Mouse (Mus musculus) midbrain, embryonic 14.5 days (tissue): ENCODE results near the gene Myg1. TPM values are rescaled to one million over a fixed set of nuclear protein-coding genes. Genes with fewer than 3 reads are reported as not detected.

Experiments used
- ATAC-seq: fragments of 200-750 bp; cut with Nextera tagmentation; 2 replicates; pipeline ENCODE4 v1.8.0; 2017; ENCODE audit warnings: moderate number of reproducible peaks, moderate library complexity; ENCODE audit not compliant: low FRiP score, low TSS enrichment
- DNase-seq: peaks from one replicate; pipeline ENCODE4 v3.0.0-alpha.2; 2015
- H3K27ac ChIP-seq: fragments of 300-500 bp; sonication (generic); replicated peaks from 2 replicates; pipeline ENCODE4 v1.5.1; 2014; ENCODE audit warnings: mild to moderate bottlenecking, low read depth, low read length, moderate library complexity
- H3K27me3 ChIP-seq: fragments of 300-500 bp; sonication (generic); 2 replicates; pipeline ENCODE4 v1.6.1; 2014; ENCODE audit warnings: low read length, control low read depth, mixed read lengths; ENCODE audit not compliant: control insufficient read depth, insufficient read depth
- H3K36me3 ChIP-seq: fragments of 300-500 bp; sonication (generic); 2 replicates; pipeline ENCODE4 v1.6.1; 2014; ENCODE audit warnings: low read length, control low read depth; ENCODE audit not compliant: control insufficient read depth, insufficient read depth
- H3K4me1 ChIP-seq: fragments of 300-500 bp; sonication (generic); 2 replicates; pipeline ENCODE4 v1.6.1; 2014; ENCODE audit warnings: mild to moderate bottlenecking, antibody characterized with exemption, low read length, control low read depth; ENCODE audit not compliant: control insufficient read depth, insufficient read depth
- H3K4me2 ChIP-seq: fragments of 300-500 bp; sonication (generic); 2 replicates; pipeline ENCODE4 v1.6.1; 2014; ENCODE audit warnings: mild to moderate bottlenecking, low read length, moderate library complexity
- H3K4me3 ChIP-seq: fragments of 300-500 bp; sonication (generic); replicated peaks from 2 replicates; pipeline ENCODE4 v1.5.1; 2014; ENCODE audit warnings: low read depth, low read length
- H3K9ac ChIP-seq: fragments of 300-500 bp; sonication (generic); replicated peaks from 2 replicates; pipeline ENCODE4 v1.6.1; 2014; ENCODE audit warnings: mild to moderate bottlenecking, low read length, moderate library complexity
- H3K9me3 ChIP-seq: fragments of 300-500 bp; sonication (generic); 2 replicates; pipeline ENCODE4 v1.6.1; 2016; ENCODE audit warnings: low read length, control low read depth, mixed read lengths; ENCODE audit not compliant: control insufficient read depth
- WGBS: fragments of 180-500 bp; shearing (Covaris S2); extraction: QIAGEN DNeasy Blood & Tissue Kit; methylation state at CpG from one replicate; pipeline ENCODE4 v1.1.7; 2014; 5-methylcytosine and 5-hydroxymethylcytosine counted together
- polyA plus RNA-seq: library from polyadenylated mRNA; unstranded; fragments of >200 nt; fragmentation: Nextera tagmentation; extraction: Ambion mirVana; gene quantifications from 2 replicates; pipeline ENCODE4 v1.2.1, GENCODE M21; 2014

The Myg1 gene
- polyA plus RNA-seq, 1 experiment from 2014 or later, result 80.4 TPM

DNA sequence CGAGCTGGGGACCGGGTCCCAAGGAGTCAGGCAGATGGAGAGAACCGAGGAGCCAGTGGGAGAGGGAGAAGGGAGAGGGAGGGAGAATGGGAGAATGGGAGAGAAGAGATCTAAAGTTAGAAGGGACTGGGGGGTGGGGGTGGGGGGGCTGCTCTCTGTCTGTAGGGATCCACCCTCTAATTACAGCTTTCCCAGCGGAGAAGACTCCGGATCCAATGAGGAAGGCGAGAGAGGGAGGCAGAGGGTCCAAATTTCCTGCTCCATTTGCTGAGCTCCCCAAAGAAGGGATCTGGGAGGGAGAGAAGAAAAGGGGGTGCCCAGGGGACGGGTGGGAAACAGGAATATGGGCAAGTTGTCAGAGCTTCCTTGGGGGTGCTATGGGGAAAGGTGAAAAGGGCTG is 34.7 kb downstream of the Myg1 start:
- WGBS, result 6% methylated on average over 7 of the region's 7 CpGs
- Histone ChIP-seq H3K27ac (no peak overlapping the region), H3K36me3 (no peaks in the 10 kb centered on the region), H3K9me3 (no peaks in the 10 kb centered on the region), H3K4me1 (0 out of 2 replicates have a peak, but pooled peaks cover 5% of the 10 kb centered on the region), H3K27me3 (peaks cover 5% of the 10 kb centered on the region; the same call in 1 of the 2 replicates), H3K4me3 (peak overlapping the region; percentile 24; the same call in 1 of the 2 replicates), H3K9ac (no peak overlapping the region), H3K4me2 (peak overlapping the region; percentile 43)
- DNase-seq (no peak), ATAC-seq (no peak)

DNA sequence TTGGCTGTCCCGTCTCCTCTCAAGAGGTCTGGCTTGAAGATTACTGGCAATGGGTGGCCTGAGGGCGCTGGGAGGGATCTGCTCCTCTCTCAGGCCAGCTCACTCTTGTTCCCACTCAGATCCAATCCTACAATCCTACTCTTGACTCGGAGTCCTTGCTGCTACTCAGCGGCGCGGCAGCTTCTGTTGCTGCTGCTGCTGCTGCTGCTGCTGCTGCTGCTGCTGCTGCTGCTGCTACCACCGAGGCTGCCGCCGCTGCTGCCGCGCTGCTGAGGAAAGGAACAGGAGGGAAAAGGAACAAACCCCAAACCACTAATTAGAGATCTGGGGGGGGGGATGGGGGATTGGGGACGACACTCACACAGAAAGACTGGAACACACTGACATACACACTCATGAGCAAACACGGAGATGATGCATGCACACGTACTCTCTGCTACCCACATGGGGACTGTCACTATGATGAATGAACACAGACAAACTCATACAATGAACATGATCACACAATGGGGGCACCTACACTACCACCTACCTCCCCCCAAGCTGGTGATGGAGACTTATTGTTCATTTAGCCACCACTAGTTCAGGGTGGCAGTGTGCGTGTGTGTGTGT is 35.3 kb downstream of the Myg1 start, which contains the start of gene Sp7:
Gene Sp7 (minus strand): TSS at position 450 of the 612 bp plus-strand sequence.
- Histone ChIP-seq H3K27me3 (peaks cover 5% of the 10 kb centered on the region; the same call in 1 of the 2 replicates), H3K4me2 (peak within 1 kb of the TSS; percentile 43), H3K4me3 (peak within 1 kb of the TSS; percentile 24), H3K36me3 (no peaks in the 10 kb centered on the region), H3K9ac (peak within 1 kb of the TSS; percentile 21; the same call in 1 of the 2 replicates), H3K27ac (no peak within 1 kb of the TSS), H3K9me3 (no peaks in the 10 kb centered on the region), H3K4me1 (0 out of 2 replicates have a peak, but pooled peaks cover 5% of the 10 kb centered on the region)
- WGBS, result 10% methylated on average over 15 of the region's 15 CpGs
- no peak for ATAC-seq
- peak; percentile 67 for DNase-seq

DNA sequence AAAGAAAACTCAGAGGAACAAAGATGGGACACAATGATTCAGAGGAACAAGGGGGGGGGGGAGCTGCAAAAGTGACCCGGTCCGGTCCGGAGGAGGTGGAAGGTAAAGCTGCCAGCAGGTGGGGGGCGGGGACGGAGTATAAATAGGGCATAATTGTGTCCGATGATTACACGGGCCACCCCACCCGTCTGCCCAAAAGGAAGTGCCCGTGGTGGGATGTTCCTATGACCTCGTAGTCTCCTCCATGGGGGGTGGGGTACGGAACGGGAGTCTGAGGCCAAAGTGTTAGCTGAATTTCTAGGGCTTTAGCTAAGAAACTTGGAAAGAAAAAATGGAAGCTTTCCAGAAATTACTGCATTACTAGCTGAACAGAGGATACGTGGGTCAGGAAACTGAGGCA is 38.5 kb downstream of the Myg1 start:
- WGBS, result 10% methylated on average over 13 of the region's 13 CpGs
- no peak for DNase-seq
- no peak overlapping the region for H3K9ac ChIP-seq
- ATAC-seq, result no peak
- H3K9me3 ChIP-seq, result no peaks in the 10 kb centered on the region
- no peak overlapping the region for H3K27ac ChIP-seq
- peaks cover 5% of the 10 kb centered on the region; the same call in 1 of the 2 replicates for H3K27me3 ChIP-seq
- H3K36me3 ChIP-seq, result no peaks in the 10 kb centered on the region
- no peak overlapping the region for H3K4me2 ChIP-seq
- H3K4me3 ChIP-seq, result no peak overlapping the region
- 0 out of 2 replicates have a peak, but pooled peaks cover 5% of the 10 kb centered on the region for H3K4me1 ChIP-seq

DNA sequence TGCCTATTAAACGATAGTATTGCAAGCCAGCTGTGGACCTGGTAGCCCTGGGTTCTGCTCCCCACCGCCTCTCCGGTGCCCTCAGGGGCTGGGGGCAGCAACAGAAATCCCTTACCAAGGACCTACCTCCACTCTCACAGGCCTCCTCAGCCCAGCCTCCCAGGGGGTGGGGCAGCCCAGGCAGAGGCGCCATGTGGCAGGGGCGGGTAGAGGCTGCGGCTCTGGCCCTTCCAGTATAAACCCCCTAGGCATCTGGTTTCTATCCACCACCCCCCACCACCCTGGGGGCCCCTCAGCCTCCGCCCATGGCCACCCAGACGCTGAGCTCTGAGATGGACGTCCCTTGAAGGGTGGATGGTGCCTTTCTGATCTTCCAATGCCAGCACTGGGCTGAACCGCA is 39.2 kb downstream of the Myg1 start:
- 10% methylated on average over 10 of the region's 10 CpGs for WGBS
- H3K9me3 ChIP-seq, result no peaks in the 10 kb centered on the region
- ATAC-seq, result no peak
- no peak overlapping the region for H3K27ac ChIP-seq
- no peak overlapping the region for H3K9ac ChIP-seq
- H3K4me3 ChIP-seq, result no peak overlapping the region
- DNase-seq, result no peak
- H3K4me2 ChIP-seq, result no peak overlapping the region
- peaks cover 5% of the 10 kb centered on the region; the same call in 1 of the 2 replicates for H3K27me3 ChIP-seq
- H3K36me3 ChIP-seq, result no peaks in the 10 kb centered on the region
- 0 out of 2 replicates have a peak, but pooled peaks cover 5% of the 10 kb centered on the region for H3K4me1 ChIP-seq

DNA sequence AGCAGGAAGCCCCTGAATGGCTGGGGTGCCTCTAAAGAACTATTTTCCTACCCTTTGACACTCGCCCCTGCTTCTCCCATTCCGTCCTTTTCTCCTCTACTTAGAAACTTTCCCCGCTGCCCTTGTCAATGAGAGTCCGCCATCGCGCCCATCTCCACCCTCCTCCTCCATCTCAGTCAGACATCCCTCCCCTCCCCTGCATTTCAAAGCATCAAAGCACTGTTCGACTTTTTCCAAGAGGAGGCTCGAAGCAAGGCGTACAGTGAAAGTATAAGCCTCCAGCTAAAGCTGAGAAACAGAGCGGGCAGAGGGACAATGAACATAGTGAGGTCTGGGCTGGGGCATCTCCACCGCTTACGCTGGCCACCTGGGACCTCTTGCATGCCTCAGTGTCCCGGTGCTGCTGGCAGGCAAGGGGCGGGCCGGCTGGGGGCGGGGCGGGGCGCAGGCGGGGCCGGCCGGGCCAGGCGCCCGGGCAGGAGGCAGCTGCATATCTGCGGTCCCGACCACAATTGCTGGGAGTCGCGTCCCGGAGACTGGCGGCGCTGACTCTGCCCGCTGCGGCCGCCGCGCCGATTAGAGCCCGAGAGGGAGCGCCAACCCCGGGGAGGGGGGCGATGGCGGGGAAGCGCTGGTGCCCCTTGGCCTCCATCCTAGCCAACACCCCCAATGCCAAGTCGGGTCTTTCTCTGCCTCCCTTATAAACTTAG is 45.1 kb downstream of the Myg1 start:
- under 1% methylated on average over 43 of the region's 43 CpGs for WGBS
- H3K4me2 ChIP-seq, result peak overlapping the region; percentile 97
- peak overlapping the region; percentile 54 for H3K4me3 ChIP-seq
- no peaks in the 10 kb centered on the region for H3K27me3 ChIP-seq
- ATAC-seq, result peak; percentile 71
- H3K36me3 ChIP-seq, result no peaks in the 10 kb centered on the region
- 0 out of 2 replicates have a peak, but pooled peaks cover 12% of the 10 kb centered on the region for H3K4me1 ChIP-seq
- H3K27ac ChIP-seq, result peak overlapping the region; percentile 58; the same call in 1 of the 2 replicates
- H3K9me3 ChIP-seq, result no peaks in the 10 kb centered on the region
- DNase-seq, result peak; percentile 68
- peak overlapping the region; percentile 72 for H3K9ac ChIP-seq

DNA sequence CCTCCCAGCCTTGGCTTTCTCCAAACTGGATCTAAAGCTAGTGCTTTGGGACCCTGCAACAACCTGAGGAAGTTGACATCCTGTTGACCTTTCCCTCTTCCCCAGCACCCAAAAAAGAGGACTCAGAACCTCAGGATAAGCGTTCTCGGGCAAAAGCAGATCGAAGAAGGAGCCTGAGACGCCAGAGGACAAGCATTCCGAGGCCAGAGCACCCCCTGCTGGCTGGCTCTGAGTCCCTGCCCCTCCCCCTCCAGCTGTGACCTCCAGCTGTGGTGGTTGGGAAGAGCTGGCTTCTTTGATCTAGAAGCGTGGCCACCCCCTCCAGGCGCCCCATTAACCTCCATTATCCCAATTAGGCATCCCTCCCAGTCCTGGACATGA is 45.6 kb downstream of the Myg1 start:
- H3K9me3 ChIP-seq, result no peaks in the 10 kb centered on the region
- WGBS, result under 1% methylated on average over 7 of the region's 7 CpGs
- H3K9ac ChIP-seq, result peak overlapping the region; percentile 72
- peak overlapping the region; percentile 97 for H3K4me2 ChIP-seq
- DNase-seq (peak; percentile 91), ATAC-seq (peak; percentile 55; the same call in 1 of the 2 replicates)
- H3K27ac ChIP-seq, result peak overlapping the region; percentile 58; the same call in 1 of the 2 replicates
- no peaks in the 10 kb centered on the region for H3K36me3 ChIP-seq
- 0 out of 2 replicates have a peak, but pooled peaks cover 12% of the 10 kb centered on the region for H3K4me1 ChIP-seq
- no peaks in the 10 kb centered on the region for H3K27me3 ChIP-seq
- H3K4me3 ChIP-seq, result peak overlapping the region; percentile 54

DNA sequence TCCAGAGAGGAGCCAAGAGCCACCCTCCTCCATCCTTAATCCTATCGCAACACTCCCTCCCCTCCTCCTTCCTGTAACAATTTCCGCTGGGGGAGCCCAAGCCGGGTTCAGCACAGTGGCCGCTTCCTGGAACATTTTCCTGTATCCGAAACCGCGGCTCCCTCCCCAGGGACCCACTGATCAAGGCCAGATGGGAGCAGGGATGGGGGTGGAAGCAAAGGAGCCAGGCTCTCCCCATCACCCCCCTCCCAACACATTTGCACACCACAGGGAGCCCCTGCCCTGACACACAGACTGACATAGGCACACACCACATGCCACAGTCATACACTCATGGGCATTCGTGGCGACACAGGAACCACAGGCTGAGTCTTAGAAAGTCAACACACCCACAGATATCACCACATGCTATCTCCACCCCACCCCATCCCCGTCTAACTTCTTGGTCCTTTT is 46.3 kb downstream of the Myg1 start:
- no peak overlapping the region for H3K4me3 ChIP-seq
- no peaks in the 10 kb centered on the region for H3K9me3 ChIP-seq
- 0 out of 2 replicates have a peak, but pooled peaks cover 12% of the 10 kb centered on the region for H3K4me1 ChIP-seq
- H3K27me3 ChIP-seq, result no peaks in the 10 kb centered on the region
- 4% methylated on average over 10 of the region's 10 CpGs for WGBS
- DNase-seq (no peak), ATAC-seq (no peak)
- peak overlapping the region; percentile 97 for H3K4me2 ChIP-seq
- H3K27ac ChIP-seq, result no peak overlapping the region
- H3K36me3 ChIP-seq, result no peaks in the 10 kb centered on the region
- H3K9ac ChIP-seq, result no peak overlapping the region

DNA sequence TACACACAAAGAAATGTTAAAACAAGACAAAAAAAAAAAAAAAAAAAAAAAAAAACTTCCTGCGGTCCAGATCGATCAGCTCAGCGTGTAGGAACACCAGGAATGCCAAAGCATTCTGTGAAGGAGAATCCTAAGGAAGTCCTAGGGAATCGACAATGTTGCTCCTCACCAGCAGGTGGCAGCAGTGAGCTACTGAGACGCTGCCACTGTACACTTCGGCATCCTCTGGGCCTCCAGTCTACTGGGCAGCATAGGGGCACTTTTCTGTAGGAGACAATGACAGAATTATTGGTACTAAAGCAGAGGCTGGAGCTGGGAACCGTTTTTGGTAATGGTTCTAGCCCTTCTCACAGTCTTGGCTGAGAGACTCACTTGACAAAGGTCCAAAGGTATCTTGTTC is 50.1 kb downstream of the Myg1 start:
- Histone ChIP-seq H3K4me3 (no peak overlapping the region), H3K4me1 (0 out of 2 replicates have a peak, but pooled peaks cover 5% of the 10 kb centered on the region), H3K9me3 (no peaks in the 10 kb centered on the region), H3K27me3 (no peaks in the 10 kb centered on the region), H3K27ac (no peak overlapping the region), H3K36me3 (no peaks in the 10 kb centered on the region), H3K4me2 (no peak overlapping the region), H3K9ac (no peak overlapping the region)
- WGBS, result 4% methylated on average over 7 of the region's 7 CpGs
- ATAC-seq, result peak; percentile 43; the same call in 1 of the 2 replicates
- peak; percentile 95 for DNase-seq
